Mouse (Mus musculus): ENCODE data around the gene Eif3g.

DNA sequence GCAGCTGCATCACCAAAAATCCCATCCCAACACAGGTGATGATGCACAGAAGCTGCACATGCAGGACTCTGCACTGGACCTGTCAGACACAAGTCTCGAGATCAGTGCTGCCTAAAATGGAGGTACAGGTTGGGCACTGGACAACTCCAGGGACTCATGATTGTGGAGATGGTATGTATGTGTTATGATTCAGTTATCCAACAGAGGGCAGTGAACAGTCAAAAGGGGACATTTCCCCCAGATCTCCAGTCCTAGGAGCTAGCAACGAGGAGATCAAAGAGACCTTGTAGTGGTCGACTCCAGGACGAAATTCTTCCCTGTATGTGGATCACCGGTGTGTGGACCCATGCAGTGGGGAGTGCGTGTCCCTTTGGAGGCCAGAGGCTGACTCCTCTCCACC, 38.5 kb downstream of the Eif3g start:
- TF ChIP-seq CTCF (IDR thresholded peaks at IDR 0.05; ENCODE audit: control insufficient read depth, insufficient read depth, low read length) = no peak
- no peak for TF ChIP-seq POLR2A (IDR thresholded peaks at IDR 0.05; ENCODE audit: borderline replicate concordance, control insufficient read depth, low read depth, low read length)
